ENCODE assay signal across 8 mouse cellular contexts in genomic region chr13:73892493-73893178, GRCm38 (mm10). TPM values are rescaled to one million over a fixed set of nuclear protein-coding genes. Genes with fewer than 3 reads are reported as not detected.
DNase-seq lines count a peak whose midpoint lies in the region; ATAC-seq lines count a peak whose summit lies in the region.

No protein-coding gene starts in this region.

- H3K27ac ChIP-seq in brown adipose tissue, adult 24 weeks (replicated peaks; ENCODE audit: low read depth, low read length): peak overlapping the region; percentile 77; the same call in 1 of the 2 replicates
- H3K27ac ChIP-seq in limb, embryonic 13.5 days: 0 out of 2 replicates have a peak overlapping the region, but pooled peaks have one; percentile 17

- peaks cover 9% of the 10 kb centered on the region; the same call in 1 of the 2 replicates for H3K4me1 ChIP-seq in brown adipose tissue, adult 24 weeks (ENCODE audit: control insufficient read depth, insufficient read depth, insufficient read length, low read length)
- peaks cover 22% of the 10 kb centered on the region for H3K4me1 ChIP-seq in limb, embryonic 13.5 days

- H3K9me3 ChIP-seq in limb, embryonic 13.5 days: no peaks in the 10 kb centered on the region

- DNase-seq in adrenal gland, adult 2 months: peak; percentile 17
- no peak for DNase-seq in adrenal gland, adult 18-20 months (ENCODE audit: low spot score in 2 of 2)
- DNase-seq in heart, postnatal 4 days: peak; percentile 34
- DNase-seq in layer of hippocampus, postnatal 25 days (ENCODE audit: extremely low spot score in 1 of 2, low spot score in 1 of 2): no peak
- DNase-seq in right cerebral cortex, postnatal 25 days: no peak

- H3K4me2 ChIP-seq in limb, embryonic 13.5 days (replicated peaks): no peak overlapping the region

- no peak overlapping the region for H3K9ac ChIP-seq in limb, embryonic 13.5 days

- H3K27me3 ChIP-seq in limb, embryonic 13.5 days: no peaks in the 10 kb centered on the region

- H3K36me3 ChIP-seq in limb, embryonic 13.5 days: no peaks in the 10 kb centered on the region

- H3K4me3 ChIP-seq in brown adipose tissue, adult 24 weeks (ENCODE audit: insufficient read depth, low read depth, low read length): no peak overlapping the region
- H3K4me3 ChIP-seq in limb, embryonic 13.5 days: no peak overlapping the region

- ATAC-seq in limb, embryonic 13.5 days (ENCODE audit: low FRiP score, low read depth): peak; percentile 83
- no peak for ATAC-seq in megakaryocyte-erythroid progenitor cell, adult 5-6 weeks (replicated peaks; ENCODE audit: low FRiP score, low TSS enrichment, poor library complexity, severe bottlenecking)

- 31% methylated on average over 6 of the region's 6 CpGs for WGBS in limb, embryonic 13.5 days

RNA-seq across cellular contexts. Expression of gene Trip13, which starts 44.9 kb away (rescaled TPM):
- 1 to 10 TPM in 1 of 2 experiments, under 1 TPM in 1; 0.69 to 2.2 TPM for total RNA-seq in adrenal gland, adult 2 months (2021)
- 0.12 TPM in 1 of 2 replicates, not detected in the other for polyA plus RNA-seq in adrenal gland, adult 2 months (2012; rRNA removed)
- total RNA-seq in adrenal gland, adult 18-20 months (2021): under 1 TPM; 0.63 to 0.67 TPM
- polyA plus RNA-seq in brown adipose tissue, adult 24 weeks (2012; ENCODE audit: insufficient read depth, insufficient read length, missing spikeins): 0.50 TPM in 1 of 2 replicates, not detected in the other
- total RNA-seq in heart, postnatal 4 days (2021): 10 to 100 TPM; 11.8 to 14.3 TPM
- 42.9 and 43.8 TPM in 2 replicates for polyA plus RNA-seq in limb, embryonic 13.5 days (2015; fragmentation: Nextera tagmentation; extraction: Ambion mirVana)
- total RNA-seq in megakaryocyte-erythroid progenitor cell, adult 5-6 weeks (2014; fragmentation: Nextera tagmentation): 37.5 and 52.5 TPM in 2 replicates
- total RNA-seq in megakaryocyte-erythroid progenitor cell, adult 5-6 weeks (2017): 46.2 and 52.3 TPM in 2 replicates
- total RNA-seq in layer of hippocampus, postnatal 25 days (2021): under 1 TPM; 0.42 to 0.49 TPM

RNA-seq across cellular contexts. Expression of gene Brd9, which starts 45.0 kb away (rescaled TPM):
- 10 to 100 TPM; 28.7 to 29.1 TPM for total RNA-seq in adrenal gland, adult 2 months (2021)
- polyA plus RNA-seq in adrenal gland, adult 2 months (2012; rRNA removed): 16.4 and 16.8 TPM in 2 replicates
- 10 to 100 TPM; 27.4 to 31.8 TPM for total RNA-seq in adrenal gland, adult 18-20 months (2021)
- polyA plus RNA-seq in brown adipose tissue, adult 24 weeks (2012; ENCODE audit: insufficient read depth, insufficient read length, missing spikeins): 15.4 and 16.2 TPM in 2 replicates
- total RNA-seq in heart, postnatal 4 days (2021): 10 to 100 TPM; 39.3 to 41.8 TPM
- 64.7 and 65.4 TPM in 2 replicates for polyA plus RNA-seq in limb, embryonic 13.5 days (2015; fragmentation: Nextera tagmentation; extraction: Ambion mirVana)
- 27.7 and 39.5 TPM in 2 replicates for total RNA-seq in megakaryocyte-erythroid progenitor cell, adult 5-6 weeks (2014; fragmentation: Nextera tagmentation)
- total RNA-seq in megakaryocyte-erythroid progenitor cell, adult 5-6 weeks (2017): 63.8 and 65.3 TPM in 2 replicates
- total RNA-seq in layer of hippocampus, postnatal 25 days (2021): 100 to 1,000 TPM in 1 of 2 experiments, 10 to 100 TPM in 1; 93.1 to 126 TPM

RNA-seq across cellular contexts. Expression of gene Nkd2, which starts 45.2 kb away (rescaled TPM):
- 1 to 10 TPM; 1.4 to 2.8 TPM for total RNA-seq in adrenal gland, adult 2 months (2021)
- polyA plus RNA-seq in adrenal gland, adult 2 months (2012; rRNA removed): 1.8 and 3.7 TPM in 2 replicates
- total RNA-seq in adrenal gland, adult 18-20 months (2021): 1 to 10 TPM; 1.4 to 1.8 TPM
- 0.44 and 0.54 TPM in 2 replicates for polyA plus RNA-seq in brown adipose tissue, adult 24 weeks (2012; ENCODE audit: insufficient read depth, insufficient read length, missing spikeins)
- 1 to 10 TPM; 9.2 to 9.7 TPM for total RNA-seq in heart, postnatal 4 days (2021)
- 40.5 and 44.5 TPM in 2 replicates for polyA plus RNA-seq in limb, embryonic 13.5 days (2015; fragmentation: Nextera tagmentation; extraction: Ambion mirVana)
- total RNA-seq in megakaryocyte-erythroid progenitor cell, adult 5-6 weeks (2014; fragmentation: Nextera tagmentation): not detected in 2 replicates
- total RNA-seq in megakaryocyte-erythroid progenitor cell, adult 5-6 weeks (2017): not detected in 2 replicates
- total RNA-seq in layer of hippocampus, postnatal 25 days (2021): 1 to 10 TPM; 5.1 to 8.3 TPM

Comparison
In these comparisons a context has a peak if more than half of its experiments do, and no peak if none do; other contexts are left out.
1. DNase-seq: peak in adrenal gland, adult 2 months (single experiment) and heart, postnatal 4 days (single experiment); none in adrenal gland, adult 18-20 months (0 of 2), layer of hippocampus, postnatal 25 days (0 of 2) and right cerebral cortex, postnatal 25 days (single experiment).